Mouse (Mus musculus): ENCODE measurements around the gene Ugt1a2. TPM values are rescaled to one million over a fixed set of nuclear protein-coding genes. Genes with fewer than 3 reads are reported as not detected.

The Ugt1a2 gene
- total and polyA plus RNA-seq, 2 experiments from 2014 or later = not detected

- Histone ChIP-seq H3K27ac (ENCODE audit: low read depth, low read length) (no peak overlapping the region), H3K4me2 (ENCODE audit: low read depth) (no peak overlapping the region), H3K27me3 (ENCODE audit: insufficient read depth, low read length) (no peaks in the 10 kb centered on the region), H3K9ac (no peak overlapping the region), H3K4me1 (ENCODE audit: insufficient read depth) (no peaks in the 10 kb centered on the region), H3K4me3 (ENCODE audit: low read depth, low read length) (no peak overlapping the region), H3K36me3 (ENCODE audit: insufficient read depth) (peaks cover 90% of the 10 kb centered on the region), H3K9me3 (ENCODE audit: low read length) (no peaks in the 10 kb centered on the region)
- no peak for TF ChIP-seq CTCF (IDR thresholded peaks at IDR 0.05; ENCODE audit: low read depth)
- DNase-seq (no peak), ATAC-seq (no peak)
- 91% methylated on average over 13 of the region's 13 CpGs for WGBS
Observed at GRCm38 (mm10) chr1:88266123-88266522, 65.7 kb downstream of the Ugt1a2 start.

- Histone ChIP-seq H3K4me2 (ENCODE audit: low read depth) (no peak overlapping the region), H3K4me3 (ENCODE audit: low read depth, low read length) (no peak overlapping the region), H3K27ac (ENCODE audit: low read depth, low read length) (no peak overlapping the region), H3K36me3 (ENCODE audit: insufficient read depth) (peaks cover 82% of the 10 kb centered on the region), H3K9ac (no peak overlapping the region), H3K9me3 (ENCODE audit: low read length) (no peaks in the 10 kb centered on the region), H3K4me1 (ENCODE audit: insufficient read depth) (no peaks in the 10 kb centered on the region), H3K27me3 (ENCODE audit: insufficient read depth, low read length) (no peaks in the 10 kb centered on the region)
- TF ChIP-seq CTCF (IDR thresholded peaks at IDR 0.05; ENCODE audit: low read depth) = no peak
- ATAC-seq (no peak), DNase-seq (no peak)
- WGBS = 95% methylated on average over 6 of the region's 6 CpGs
Observed at GRCm38 (mm10) chr1:88267489-88267888, 67.1 kb downstream of the Ugt1a2 start.

- 88% methylated on average over 6 of the region's 6 CpGs for WGBS
- no peak overlapping the region for H3K4me3 ChIP-seq (ENCODE audit: low read depth, low read length)
Observed at GRCm38 (mm10) chr1:88268070-88268469, 67.7 kb downstream of the Ugt1a2 start.

More at GRCm38 (mm10) chr1:88268070-88268469, 67.7 kb downstream of the Ugt1a2 start:
- peaks cover 82% of the 10 kb centered on the region for H3K36me3 ChIP-seq (ENCODE audit: insufficient read depth)
- TF ChIP-seq CTCF (IDR thresholded peaks at IDR 0.05; ENCODE audit: low read depth) = no peak
- no peak overlapping the region for H3K9ac ChIP-seq
- ATAC-seq (no peak), DNase-seq (no peak)
- H3K4me2 ChIP-seq (ENCODE audit: low read depth) = no peak overlapping the region
- H3K9me3 ChIP-seq (ENCODE audit: low read length) = no peaks in the 10 kb centered on the region
- no peaks in the 10 kb centered on the region for H3K4me1 ChIP-seq (ENCODE audit: insufficient read depth)
- no peak overlapping the region for H3K27ac ChIP-seq (ENCODE audit: low read depth, low read length)
- H3K27me3 ChIP-seq (ENCODE audit: insufficient read depth, low read length) = no peaks in the 10 kb centered on the region

Other genes starting within 250 kb of the Ugt1a2 start
- gene Usp40, start 192.1 kb upstream of the Ugt1a2 start, total RNA-seq (2014; rRNA removed) = 15.4 and 19.0 TPM in 2 replicates
- gene Usp40, start 192.1 kb upstream of the Ugt1a2 start, polyA plus RNA-seq (2015; fragmentation: Nextera tagmentation; extraction: Ambion mirVana) = 5.1 and 8.0 TPM in 2 replicates
- gene Ugt1a10, start 145.2 kb upstream of the Ugt1a2 start, total RNA-seq (2014; rRNA removed) = not detected in 2 replicates
- not detected in 2 replicates for gene Ugt1a10, start 145.2 kb upstream of the Ugt1a2 start, polyA plus RNA-seq (2015; fragmentation: Nextera tagmentation; extraction: Ambion mirVana)
- not detected in 2 replicates for gene Ugt1a9, start 129.8 kb upstream of the Ugt1a2 start, total RNA-seq (2014; rRNA removed)
- gene Ugt1a9, start 129.8 kb upstream of the Ugt1a2 start, polyA plus RNA-seq (2015; fragmentation: Nextera tagmentation; extraction: Ambion mirVana) = not detected in 2 replicates
- not detected in 2 replicates for gene Ugt1a8, start 112.8 kb upstream of the Ugt1a2 start, total RNA-seq (2014; rRNA removed)
- gene Ugt1a8, start 112.8 kb upstream of the Ugt1a2 start, polyA plus RNA-seq (2015; fragmentation: Nextera tagmentation; extraction: Ambion mirVana) = not detected in 2 replicates
- 1.2 and 1.9 TPM in 2 replicates for gene Ugt1a7c, start 105.5 kb upstream of the Ugt1a2 start, total RNA-seq (2014; rRNA removed)
- 1.4 and 1.7 TPM in 2 replicates for gene Ugt1a7c, start 105.5 kb upstream of the Ugt1a2 start, polyA plus RNA-seq (2015; fragmentation: Nextera tagmentation; extraction: Ambion mirVana)
- gene Ugt1a6b, start 97.3 kb upstream of the Ugt1a2 start, total RNA-seq (2014; rRNA removed) = 2.0 and 2.5 TPM in 2 replicates
- gene Ugt1a6b, start 97.3 kb upstream of the Ugt1a2 start, polyA plus RNA-seq (2015; fragmentation: Nextera tagmentation; extraction: Ambion mirVana) = 2.1 and 2.9 TPM in 2 replicates
- gene Ugt1a6a, start 65.8 kb upstream of the Ugt1a2 start, total RNA-seq (2014; rRNA removed) = 0.69 and 2.0 TPM in 2 replicates
- 3.8 and 5.1 TPM in 2 replicates for gene Ugt1a6a, start 65.8 kb upstream of the Ugt1a2 start, polyA plus RNA-seq (2015; fragmentation: Nextera tagmentation; extraction: Ambion mirVana)
- gene Ugt1a5, start 34.6 kb upstream of the Ugt1a2 start, total RNA-seq (2014; rRNA removed) = not detected in 2 replicates
- not detected in 2 replicates for gene Ugt1a5, start 34.6 kb upstream of the Ugt1a2 start, polyA plus RNA-seq (2015; fragmentation: Nextera tagmentation; extraction: Ambion mirVana)
- 5.3 and 6.6 TPM in 2 replicates for gene Dnajb3, start 5.2 kb downstream of the Ugt1a2 start, total RNA-seq (2014; rRNA removed)
- 10.7 and 12.4 TPM in 2 replicates for gene Dnajb3, start 5.2 kb downstream of the Ugt1a2 start, polyA plus RNA-seq (2015; fragmentation: Nextera tagmentation; extraction: Ambion mirVana)
- 0.14 TPM in 1 of 2 replicates, not detected in the other for gene Ugt1a1, start 11.4 kb downstream of the Ugt1a2 start, total RNA-seq (2014; rRNA removed)
- not detected in 2 replicates for gene Ugt1a1, start 11.4 kb downstream of the Ugt1a2 start, polyA plus RNA-seq (2015; fragmentation: Nextera tagmentation; extraction: Ambion mirVana)
- gene Mroh2a, start 26.4 kb downstream of the Ugt1a2 start, total RNA-seq (2014; rRNA removed) = 0.23 TPM in 1 of 2 replicates, not detected in the other
- 0.35 and 0.36 TPM in 2 replicates for gene Mroh2a, start 26.4 kb downstream of the Ugt1a2 start, polyA plus RNA-seq (2015; fragmentation: Nextera tagmentation; extraction: Ambion mirVana)
- gene Hjurp, start 77.0 kb downstream of the Ugt1a2 start, total RNA-seq (2014; rRNA removed) = 77.6 and 88.0 TPM in 2 replicates
- 24.5 and 40.0 TPM in 2 replicates for gene Hjurp, start 77.0 kb downstream of the Ugt1a2 start, polyA plus RNA-seq (2015; fragmentation: Nextera tagmentation; extraction: Ambion mirVana)
- 0.38 TPM in 2 replicates for gene Trpm8, start 77.1 kb downstream of the Ugt1a2 start, total RNA-seq (2014; rRNA removed)
- gene Trpm8, start 77.1 kb downstream of the Ugt1a2 start, polyA plus RNA-seq (2015; fragmentation: Nextera tagmentation; extraction: Ambion mirVana) = 0.19 and 0.36 TPM in 2 replicates
- 1.3 TPM in 1 of 2 replicates, not detected in the other for gene Spp2, start 206.4 kb downstream of the Ugt1a2 start, total RNA-seq (2014; rRNA removed)
- gene Spp2, start 206.4 kb downstream of the Ugt1a2 start, polyA plus RNA-seq (2015; fragmentation: Nextera tagmentation; extraction: Ambion mirVana) = 0.52 and 1.2 TPM in 2 replicates

Data from forebrain, postnatal 0 days (tissue).